Mouse (Mus musculus) mesoderm, embryonic 11.5 days (tissue): ENCODE measurements around the gene Pum2.

Experiments
- DNase-seq: peaks from one replicate; pipeline ENCODE4 v3.0.0-alpha.2; 2012; ENCODE audit warnings: low read depth, low spot score

The Pum2 gene

GRCm38 (mm10) chr12:8793410-8794051 is 119.6 kb downstream of the Pum2 start:
- DNase-seq: no peak

DNA sequence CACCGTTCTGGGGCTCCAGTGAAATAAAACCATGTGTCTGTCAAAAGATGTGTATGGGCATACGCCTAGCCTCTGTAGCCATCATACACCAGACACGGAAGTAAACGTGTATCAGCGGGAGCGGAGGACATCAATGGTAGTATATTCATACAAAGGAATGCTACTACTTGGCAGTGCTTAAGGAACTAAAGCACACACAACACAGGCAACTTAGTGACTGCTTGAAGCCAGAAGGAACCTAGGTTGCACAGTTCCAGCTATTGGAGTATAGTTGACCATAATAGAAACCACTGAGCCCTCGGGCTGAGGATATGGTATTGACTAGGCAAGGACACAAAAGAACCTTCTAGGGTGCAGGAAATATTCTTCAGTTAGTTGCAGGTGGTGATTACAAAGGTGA is 124.0 kb downstream of the Pum2 start:
- no peak for DNase-seq

DNA sequence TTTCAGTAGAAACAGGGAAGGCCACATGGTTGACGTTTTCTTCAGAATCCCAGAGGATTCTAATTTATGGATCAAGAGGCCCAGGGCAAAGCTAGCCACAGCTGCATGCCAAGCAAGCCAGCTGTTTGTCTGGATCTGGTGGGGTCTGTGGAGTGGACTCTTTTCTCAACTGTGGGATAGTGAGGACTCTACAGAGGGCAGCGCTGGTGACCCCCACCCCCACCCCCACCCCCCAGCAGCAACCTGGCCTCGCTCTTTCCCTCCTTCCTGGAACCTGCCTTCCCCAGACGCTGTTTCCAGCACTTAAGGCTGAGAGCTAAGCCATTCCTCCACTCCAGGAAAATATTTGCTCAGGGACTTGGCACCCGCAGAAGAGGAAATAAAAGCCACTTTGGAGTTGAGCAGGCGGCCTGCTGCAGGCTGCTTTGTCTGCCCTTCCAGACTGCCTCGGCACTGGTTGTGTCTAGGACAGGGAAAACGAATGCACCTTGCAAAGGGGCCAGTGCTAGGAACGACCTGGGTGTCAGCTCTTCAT is 124.6 kb downstream of the Pum2 start:
- DNase-seq: peak; percentile 31
